Mouse (Mus musculus) embryonic facial prominence, embryonic 13.5 days (tissue): ENCODE results near the gene B130006D01Rik. TPM values are rescaled to one million over a fixed set of nuclear protein-coding genes. Genes with fewer than 3 reads are reported as not detected.
"Not testable (repeated sequence)": the region's sequence is repeated elsewhere in the genome, so short reads cannot be mapped to it uniquely, and the experiment has no call there.

Experiments used
- ATAC-seq: fragments of 200-750 bp; cut with Nextera tagmentation; 2 replicates; pipeline ENCODE4 v1.8.0; 2017; ENCODE audit warnings: low read depth; ENCODE audit not compliant: insufficient number of reproducible peaks, insufficient read depth, low FRiP score, low TSS enrichment
- H3K27ac ChIP-seq: fragments of 300-500 bp; sonication (generic); 2 replicates; pipeline ENCODE4 v1.5.1; 2015; ENCODE audit warnings: moderate library complexity, mild to moderate bottlenecking, inconsistent platforms
- H3K27me3 ChIP-seq: fragments of 300-500 bp; sonication (generic); 2 replicates; pipeline ENCODE4 v1.6.1; 2015; ENCODE audit warnings: mild to moderate bottlenecking, inconsistent platforms
- H3K36me3 ChIP-seq: fragments of 300-500 bp; sonication (generic); 2 replicates; pipeline ENCODE4 v1.6.1; 2015; ENCODE audit warnings: mild to moderate bottlenecking, inconsistent platforms
- H3K4me1 ChIP-seq: fragments of 300-500 bp; sonication (generic); 2 replicates; pipeline ENCODE4 v1.6.1; 2015; ENCODE audit warnings: inconsistent platforms
- H3K4me2 ChIP-seq: fragments of 300-500 bp; sonication (generic); 2 replicates; pipeline ENCODE4 v1.6.1; 2015; ENCODE audit warnings: moderate library complexity, mild to moderate bottlenecking, inconsistent platforms
- H3K4me3 ChIP-seq: fragments of 300-500 bp; sonication (generic); 2 replicates; pipeline ENCODE4 v1.5.1; 2015; ENCODE audit warnings: mild to moderate bottlenecking, inconsistent platforms
- H3K9ac ChIP-seq: fragments of 300-500 bp; sonication (generic); 2 replicates; pipeline ENCODE4 v1.6.1; 2015; ENCODE audit warnings: mild to moderate bottlenecking, inconsistent platforms
- H3K9me3 ChIP-seq: fragments of 300-500 bp; sonication (generic); 2 replicates; pipeline ENCODE4 v1.6.1; 2016; ENCODE audit warnings: inconsistent platforms
- WGBS: fragments of 180-500 bp; shearing (Covaris S2); methylation state at CpG from one replicate; pipeline ENCODE4 v1.1.7; 2015; ENCODE audit warnings: mixed read lengths; 5-methylcytosine and 5-hydroxymethylcytosine counted together
- polyA plus RNA-seq: library from polyadenylated mRNA; unstranded; fragments of >200 nt; fragmentation: Nextera tagmentation; extraction: Ambion mirVana; gene quantifications from 2 replicates; pipeline ENCODE4 v1.2.1, GENCODE M21; 2015

B130006D01Rik gene
- polyA plus RNA-seq, 1 experiment from 2014 or later: 2.0 TPM

- no peak for ATAC-seq
- Histone ChIP-seq H3K4me3 (no peak overlapping the region), H3K27me3 (no peaks in the 10 kb centered on the region), H3K4me1 (no peaks in the 10 kb centered on the region), H3K36me3 (peaks cover 39% of the 10 kb centered on the region), H3K4me2 (no peak overlapping the region), H3K27ac (no peak overlapping the region), H3K9me3 (no peaks in the 10 kb centered on the region), H3K9ac (no peak overlapping the region)
- WGBS: 84% methylated on average over 15 of the region's 15 CpGs
Observed at GRCm38 (mm10) chr11:95749619-95750018, 26.2 kb downstream of the B130006D01Rik start.

- peaks cover 53% of the 10 kb centered on the region for H3K36me3 ChIP-seq
- H3K27ac ChIP-seq: no peak overlapping the region
- 8% methylated on average over 1 of the region's 1 CpGs for WGBS
- no peak overlapping the region for H3K4me3 ChIP-seq
- no peak overlapping the region for H3K9ac ChIP-seq
- no peaks in the 10 kb centered on the region for H3K4me1 ChIP-seq
- no peak overlapping the region for H3K4me2 ChIP-seq
- H3K27me3 ChIP-seq: no peaks in the 10 kb centered on the region
- no peaks in the 10 kb centered on the region for H3K9me3 ChIP-seq
- no peak for ATAC-seq
Observed at GRCm38 (mm10) chr11:95750995-95751394, 27.6 kb downstream of the B130006D01Rik start.

GRCm38 (mm10) chr11:95755137-95755536 lies 31.8 kb downstream of the B130006D01Rik start:
- not testable (repeated sequence) for H3K4me2 ChIP-seq, ATAC-seq, H3K9ac ChIP-seq, H3K27me3 ChIP-seq, H3K9me3 ChIP-seq, H3K4me1 ChIP-seq, H3K4me3 ChIP-seq, H3K27ac ChIP-seq
- WGBS: 97% methylated on average over 4 of the region's 4 CpGs
- peaks cover 63% of the 10 kb centered on the region for H3K36me3 ChIP-seq

- H3K27ac ChIP-seq: no peak overlapping the region
- peaks cover 6% of the 10 kb centered on the region; the same call in 1 of the 2 replicates for H3K4me1 ChIP-seq
- no peaks in the 10 kb centered on the region for H3K9me3 ChIP-seq
- H3K36me3 ChIP-seq: peaks cover 52% of the 10 kb centered on the region
- H3K4me3 ChIP-seq: no peak overlapping the region
- no peak overlapping the region for H3K9ac ChIP-seq
- no peak for ATAC-seq
- WGBS: 87% methylated on average over 5 of the region's 5 CpGs
- no peaks in the 10 kb centered on the region for H3K27me3 ChIP-seq
- H3K4me2 ChIP-seq: no peak overlapping the region
Observed at GRCm38 (mm10) chr11:95760521-95760920, 37.1 kb downstream of the B130006D01Rik start.

- no peak for ATAC-seq
- H3K36me3 ChIP-seq: peaks cover 39% of the 10 kb centered on the region
- H3K9ac ChIP-seq: no peak overlapping the region
- no peak overlapping the region for H3K27ac ChIP-seq
- H3K4me1 ChIP-seq: peaks cover 6% of the 10 kb centered on the region; the same call in 1 of the 2 replicates
- WGBS: 73% methylated on average over 4 of the region's 4 CpGs
- H3K4me3 ChIP-seq: no peak overlapping the region
- no peaks in the 10 kb centered on the region for H3K9me3 ChIP-seq
- H3K4me2 ChIP-seq: no peak overlapping the region
- no peaks in the 10 kb centered on the region for H3K27me3 ChIP-seq
Observed at GRCm38 (mm10) chr11:95762996-95763395, 39.6 kb downstream of the B130006D01Rik start.

GRCm38 (mm10) chr11:95764806-95765205 lies 41.4 kb downstream of the B130006D01Rik start:
- Histone ChIP-seq H3K4me1 (peaks cover 6% of the 10 kb centered on the region; the same call in 1 of the 2 replicates), H3K4me2 (no peak overlapping the region), H3K4me3 (no peak overlapping the region), H3K27me3 (no peaks in the 10 kb centered on the region), H3K27ac (no peak overlapping the region), H3K9me3 (no peaks in the 10 kb centered on the region), H3K9ac (no peak overlapping the region), H3K36me3 (peaks cover 46% of the 10 kb centered on the region)
- no peak for ATAC-seq
- WGBS: 76% methylated on average over 8 of the region's 8 CpGs

- ATAC-seq: no peak
- peaks cover 6% of the 10 kb centered on the region; the same call in 1 of the 2 replicates for H3K4me1 ChIP-seq
- no peaks in the 10 kb centered on the region for H3K9me3 ChIP-seq
- no peaks in the 10 kb centered on the region for H3K27me3 ChIP-seq
- 89% methylated on average over 10 of the region's 10 CpGs for WGBS
- H3K4me3 ChIP-seq: no peak overlapping the region
- H3K9ac ChIP-seq: no peak overlapping the region
- no peak overlapping the region for H3K27ac ChIP-seq
- H3K4me2 ChIP-seq: no peak overlapping the region
- peaks cover 49% of the 10 kb centered on the region for H3K36me3 ChIP-seq
Observed at GRCm38 (mm10) chr11:95765334-95765733, 41.9 kb downstream of the B130006D01Rik start.

- no peaks in the 10 kb centered on the region for H3K27me3 ChIP-seq
- H3K9me3 ChIP-seq: no peaks in the 10 kb centered on the region
- WGBS: 88% methylated on average over 6 of the region's 6 CpGs
- no peak overlapping the region for H3K9ac ChIP-seq
- H3K4me3 ChIP-seq: no peak overlapping the region
- H3K4me2 ChIP-seq: no peak overlapping the region
- peaks cover 44% of the 10 kb centered on the region for H3K36me3 ChIP-seq
- ATAC-seq: no peak
- H3K4me1 ChIP-seq: no peaks in the 10 kb centered on the region
- H3K27ac ChIP-seq: no peak overlapping the region
Observed at GRCm38 (mm10) chr11:95768244-95768643, 44.9 kb downstream of the B130006D01Rik start.

GRCm38 (mm10) chr11:95769208-95769607 lies 45.8 kb downstream of the B130006D01Rik start:
- Histone ChIP-seq H3K27me3 (no peaks in the 10 kb centered on the region), H3K9me3 (no peaks in the 10 kb centered on the region), H3K27ac (no peak overlapping the region), H3K4me2 (no peak overlapping the region), H3K9ac (no peak overlapping the region), H3K36me3 (peaks cover 38% of the 10 kb centered on the region), H3K4me3 (no peak overlapping the region), H3K4me1 (no peaks in the 10 kb centered on the region)
- WGBS: 89% methylated on average over 10 of the region's 10 CpGs
- ATAC-seq: no peak

GRCm38 (mm10) chr11:95770720-95771364 lies 47.5 kb downstream of the B130006D01Rik start:
- Histone ChIP-seq H3K9ac (no peak overlapping the region), H3K4me2 (no peak overlapping the region), H3K27me3 (no peaks in the 10 kb centered on the region), H3K4me1 (no peaks in the 10 kb centered on the region), H3K27ac (no peak overlapping the region), H3K36me3 (peaks cover 33% of the 10 kb centered on the region), H3K4me3 (no peak overlapping the region), H3K9me3 (no peaks in the 10 kb centered on the region)
- WGBS: 52% methylated on average over 9 of the region's 9 CpGs
- ATAC-seq: no peak

- no peaks in the 10 kb centered on the region for H3K9me3 ChIP-seq
- H3K27ac ChIP-seq: no peak overlapping the region
- H3K36me3 ChIP-seq: peaks cover 33% of the 10 kb centered on the region
- no peak overlapping the region for H3K9ac ChIP-seq
- H3K4me2 ChIP-seq: no peak overlapping the region
- H3K4me1 ChIP-seq: no peaks in the 10 kb centered on the region
- 76% methylated on average over 8 of the region's 8 CpGs for WGBS
- no peak for ATAC-seq
- H3K4me3 ChIP-seq: no peak overlapping the region
- no peaks in the 10 kb centered on the region for H3K27me3 ChIP-seq
Observed at GRCm38 (mm10) chr11:95771665-95772064, 48.3 kb downstream of the B130006D01Rik start.

GRCm38 (mm10) chr11:95773264-95773663 lies 49.9 kb downstream of the B130006D01Rik start:
- Histone ChIP-seq H3K27me3 (no peaks in the 10 kb centered on the region), H3K4me1 (0 out of 2 replicates have a peak, but pooled peaks cover 6% of the 10 kb centered on the region), H3K27ac (no peak overlapping the region), H3K9ac (no peak overlapping the region), H3K9me3 (no peaks in the 10 kb centered on the region), H3K36me3 (peaks cover 32% of the 10 kb centered on the region), H3K4me2 (no peak overlapping the region), H3K4me3 (no peak overlapping the region)
- ATAC-seq: no peak
- WGBS: 84% methylated on average over 3 of the region's 3 CpGs
